Mouse (Mus musculus): ENCODE data around the gene Bpifa3.

- TF ChIP-seq POLR2A (IDR thresholded peaks at IDR 0.05; ENCODE audit: low read depth, low read length): no peak
- no peak for TF ChIP-seq UBTF (IDR thresholded peaks at IDR 0.05; ENCODE audit: low read depth, low read length)
- TF ChIP-seq MAZ (IDR thresholded peaks at IDR 0.05; ENCODE audit: low read depth, low read length): no peak
- no peak for TF ChIP-seq CTCF (conservative IDR thresholded peaks at IDR 0.05 in 1 of 2, IDR thresholded peaks at IDR 0.05 in 1 of 2; ENCODE audit: low read depth in 2 of 2, low read length in 2 of 2)
- no peak for TF ChIP-seq NELFE (IDR thresholded peaks at IDR 0.05; ENCODE audit: low read depth, low read length)
- no peak for TF ChIP-seq ZKSCAN1 (IDR thresholded peaks at IDR 0.05; ENCODE audit: borderline replicate concordance, low read depth, low read length)
- TF ChIP-seq IRF4 (IDR thresholded peaks at IDR 0.05; ENCODE audit: low read depth, low read length): no peak
- TF ChIP-seq NRF1 (IDR thresholded peaks at IDR 0.05; ENCODE audit: low read depth, low read length): no peak
- no peak for TF ChIP-seq ETS1 (conservative IDR thresholded peaks at IDR 0.05; ENCODE audit: low read depth, low read length)
- no peak for TF ChIP-seq EP300 (IDR thresholded peaks at IDR 0.05; ENCODE audit: low read length)
- no peak for TF ChIP-seq MXI1 (IDR thresholded peaks at IDR 0.05; ENCODE audit: low read depth, low read length)
- no peak for TF ChIP-seq MEF2A (IDR thresholded peaks at IDR 0.05; ENCODE audit: borderline replicate concordance, low read depth, low read length)
- no peak for TF ChIP-seq HCFC1 (IDR thresholded peaks at IDR 0.05; ENCODE audit: low read depth, low read length)
- no peak for TF ChIP-seq CHD2 (IDR thresholded peaks at IDR 0.05; ENCODE audit: low read length)
These were observed 32.2 kb downstream of the Bpifa3 start, which contains the start of gene Bpifa5 for GRCm38 (mm10) chr2:154162307-154162706.

All from CH12.LX (cell line).